Mouse (Mus musculus) right cerebral cortex, postnatal 14 days (tissue): ENCODE results near the gene Pgm2.
A peak's percentile ranks its signal among the peaks of the same experiment; 100 is the strongest.

Source experiments
- DNase-seq: peaks from one replicate; pipeline ENCODE4 v3.0.0; 2022

Pgm2 gene

GRCm38 (mm10) chr5:64149184-64150127, 56.7 kb downstream of the Pgm2 start:
- no peak for DNase-seq

- no peak for DNase-seq
Measured at GRCm38 (mm10) chr5:64153319-64153718, 60.6 kb downstream of the Pgm2 start.

- peak; percentile 17 for DNase-seq
Measured at GRCm38 (mm10) chr5:64155861-64156550, 63.3 kb downstream of the Pgm2 start, which contains the start of gene Tbc1d1. Gene Tbc1d1, plus strand, starts transcription at chr5:64156305.

- no peak for DNase-seq
Measured at GRCm38 (mm10) chr5:64156579-64156978, 63.8 kb downstream of the Pgm2 start.

GRCm38 (mm10) chr5:64157926-64158325, 65.2 kb downstream of the Pgm2 start:
- DNase-seq = no peak

GRCm38 (mm10) chr5:64158501-64158900, 65.8 kb downstream of the Pgm2 start:
- DNase-seq = no peak

GRCm38 (mm10) chr5:64159065-64159780, 66.5 kb downstream of the Pgm2 start:
- DNase-seq = peak; percentile 58

- peak; percentile 76 for DNase-seq
Measured at GRCm38 (mm10) chr5:64159781-64160704, 67.3 kb downstream of the Pgm2 start.

GRCm38 (mm10) chr5:64160705-64161391, 68.1 kb downstream of the Pgm2 start:
- DNase-seq = no peak

GRCm38 (mm10) chr5:64161917-64162316, 69.2 kb downstream of the Pgm2 start:
- DNase-seq = no peak

GRCm38 (mm10) chr5:64162582-64162981, 69.8 kb downstream of the Pgm2 start:
- DNase-seq = no peak

- no peak for DNase-seq
Measured at GRCm38 (mm10) chr5:64164414-64164813, 71.7 kb downstream of the Pgm2 start.

- no peak for DNase-seq
Measured at GRCm38 (mm10) chr5:64165826-64166225, 73.1 kb downstream of the Pgm2 start.

- DNase-seq = no peak
Measured at GRCm38 (mm10) chr5:64168990-64169540, 76.3 kb downstream of the Pgm2 start.

GRCm38 (mm10) chr5:64172884-64173283, 80.1 kb downstream of the Pgm2 start:
- DNase-seq = no peak

GRCm38 (mm10) chr5:64173302-64173701, 80.6 kb downstream of the Pgm2 start:
- DNase-seq = no peak

- DNase-seq = no peak
Measured at GRCm38 (mm10) chr5:64174429-64174935, 81.7 kb downstream of the Pgm2 start.
